Mouse (Mus musculus) forebrain, embryonic 11.5 days (tissue): ENCODE data around the gene Vps11. TPM values are rescaled to one million over a fixed set of nuclear protein-coding genes. Genes with fewer than 3 reads are reported as not detected.

Experiments
- ATAC-seq: fragments of 200-750 bp; cut with Nextera tagmentation; replicated peaks from 2 replicates; pipeline ENCODE4 v1.8.0; 2017; ENCODE audit warnings: moderate TSS enrichment; ENCODE audit not compliant: low FRiP score
- DNase-seq: peaks from one replicate; pipeline ENCODE4 v3.0.0-alpha.2; 2017; ENCODE audit warnings: low spot score
- H3K27ac ChIP-seq: fragments of 300-500 bp; sonication (generic); 2 replicates; pipeline ENCODE4 v1.5.1; 2014; ENCODE audit warnings: low read depth, low read length
- H3K27me3 ChIP-seq: fragments of 300-500 bp; sonication (generic); 2 replicates; pipeline ENCODE4 v1.6.1; 2014; ENCODE audit warnings: mild to moderate bottlenecking, low read length, mixed read lengths; ENCODE audit not compliant: control insufficient read depth, insufficient read depth
- H3K36me3 ChIP-seq: fragments of 300-500 bp; sonication (generic); 2 replicates; pipeline ENCODE4 v1.6.1; 2014; ENCODE audit warnings: mild to moderate bottlenecking, low read length, moderate library complexity, mixed read lengths; ENCODE audit not compliant: control insufficient read depth, insufficient read depth
- H3K4me1 ChIP-seq: fragments of 300-500 bp; sonication (generic); replicated peaks from 2 replicates; pipeline ENCODE4 v1.6.1; 2014; ENCODE audit warnings: low read length, mixed read lengths; ENCODE audit not compliant: control insufficient read depth, insufficient read depth
- H3K4me2 ChIP-seq: fragments of 300-500 bp; sonication (generic); 2 replicates; pipeline ENCODE4 v1.6.1; 2014; ENCODE audit warnings: low read depth, mild to moderate bottlenecking, low read length, moderate library complexity, mixed read lengths; ENCODE audit not compliant: severe bottlenecking
- H3K4me3 ChIP-seq: fragments of 300-500 bp; sonication (generic); 2 replicates; pipeline ENCODE4 v1.5.1; 2014; ENCODE audit warnings: low read depth, low read length
- H3K9ac ChIP-seq: fragments of 300-500 bp; sonication (generic); 2 replicates; pipeline ENCODE4 v1.6.1; 2014; ENCODE audit warnings: low read length
- H3K9me3 ChIP-seq: fragments of 300-500 bp; sonication (generic); 2 replicates; pipeline ENCODE4 v1.6.1; 2016; ENCODE audit warnings: low read length, mixed read lengths; ENCODE audit not compliant: control insufficient read depth
- WGBS: fragments of 180-500 bp; shearing (Covaris S2); extraction: QIAGEN DNeasy Blood & Tissue Kit; methylation state at CpG from one replicate; pipeline ENCODE4 v1.1.7; 2014; 5-methylcytosine and 5-hydroxymethylcytosine counted together
- polyA plus RNA-seq: library from polyadenylated mRNA; unstranded; fragments of >200 nt; fragmentation: Nextera tagmentation; extraction: Ambion mirVana; gene quantifications from 2 replicates; pipeline ENCODE4 v1.2.1, GENCODE M21; 2014

Gene Vps11
- polyA plus RNA-seq, 1 experiment from 2014 or later: 32.2 TPM

- ATAC-seq: peak; percentile 93
- Histone ChIP-seq H3K9me3 (no peaks in the 10 kb centered on the region; the same call in 1 of the 2 replicates), H3K4me2 (peak within 1 kb of the TSS; percentile 75), H3K4me3 (peak within 1 kb of the TSS; percentile 85), H3K27me3 (no peaks in the 10 kb centered on the region), H3K4me1 (peaks cover 8% of the 10 kb centered on the region; the same call in 1 of the 2 replicates), H3K9ac (peak within 1 kb of the TSS; percentile 89), H3K36me3 (peaks cover 12% of the 10 kb centered on the region; the same call in 1 of the 2 replicates), H3K27ac (peak within 1 kb of the TSS; percentile 98)
- peak; percentile 94 for DNase-seq
- under 1% methylated on average over 39 of the region's 39 CpGs for WGBS
Observed at GRCm38 (mm10) chr9:44343781-44344421, 17.6 kb downstream of the Vps11 start, which contains the start of gene Hmbs. Gene Hmbs (minus strand): TSS chr9:44344228.

GRCm38 (mm10) chr9:44343290-44343689, 18.2 kb downstream of the Vps11 start:
- Histone ChIP-seq H3K9me3 (no peaks in the 10 kb centered on the region), H3K4me2 (peak overlapping the region; percentile 75), H3K27me3 (no peaks in the 10 kb centered on the region), H3K36me3 (peaks cover 6% of the 10 kb centered on the region; the same call in 1 of the 2 replicates), H3K4me1 (peaks cover 8% of the 10 kb centered on the region; the same call in 1 of the 2 replicates), H3K4me3 (peak overlapping the region; percentile 85), H3K27ac (peak overlapping the region; percentile 98), H3K9ac (peak overlapping the region; percentile 89)
- DNase-seq: no peak
- 9% methylated on average over 6 of the region's 6 CpGs for WGBS
- ATAC-seq: peak; percentile 34

DNA sequence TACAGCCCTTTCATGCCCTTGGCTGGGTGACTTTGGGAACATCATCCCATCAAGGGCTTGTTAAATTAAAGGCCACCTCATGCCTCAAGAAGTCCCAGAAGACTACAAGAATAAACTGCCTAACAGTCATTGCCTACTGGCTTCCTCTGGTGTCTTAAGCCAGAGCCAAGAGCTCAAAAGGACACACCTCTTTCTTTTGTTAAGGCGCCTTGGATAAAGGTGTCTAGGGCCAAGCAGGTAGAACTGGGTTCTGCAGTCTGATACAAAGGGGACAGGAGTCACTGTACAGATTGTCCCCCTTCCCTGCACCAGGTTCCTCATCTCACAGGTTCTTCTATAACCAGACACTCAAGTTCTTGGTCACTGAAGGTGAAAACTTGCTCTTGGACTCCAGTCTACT, 18.9 kb downstream of the Vps11 start:
- 80% methylated on average over 1 of the region's 1 CpGs for WGBS
- Histone ChIP-seq H3K27me3 (no peaks in the 10 kb centered on the region), H3K9ac (no peak overlapping the region; the same call in 1 of the 2 replicates), H3K4me3 (peak overlapping the region; percentile 3; the same call in 1 of the 2 replicates), H3K9me3 (no peaks in the 10 kb centered on the region), H3K36me3 (peaks cover 6% of the 10 kb centered on the region; the same call in 1 of the 2 replicates), H3K4me1 (peaks cover 8% of the 10 kb centered on the region; the same call in 1 of the 2 replicates), H3K27ac (peak overlapping the region; percentile 98; the same call in 1 of the 2 replicates), H3K4me2 (peak overlapping the region; percentile 75; the same call in 1 of the 2 replicates)
- no peak for DNase-seq
- ATAC-seq: no peak

DNA sequence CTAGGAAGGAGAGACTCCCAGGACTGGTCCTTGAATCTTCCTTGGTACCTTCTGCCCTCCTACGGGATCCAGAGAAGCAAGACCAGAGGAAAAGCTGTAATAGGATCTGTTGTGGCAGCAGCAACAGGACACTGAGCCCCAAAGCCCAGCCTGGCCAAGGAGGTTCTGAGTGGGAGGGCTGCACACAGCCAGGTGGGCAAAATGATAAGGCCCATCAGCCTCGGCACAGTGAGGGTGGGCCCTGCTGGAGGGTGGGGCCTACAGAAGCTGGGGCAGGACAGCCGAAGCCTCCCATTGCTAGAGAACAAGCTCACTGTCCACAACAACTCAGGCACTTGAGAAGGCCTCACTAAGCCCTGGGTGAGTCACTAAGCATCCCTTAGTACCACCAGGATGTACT, 19.3 kb downstream of the Vps11 start:
- Histone ChIP-seq H3K4me1 (peaks cover 8% of the 10 kb centered on the region; the same call in 1 of the 2 replicates), H3K27me3 (no peaks in the 10 kb centered on the region), H3K27ac (peak overlapping the region; percentile 98; the same call in 1 of the 2 replicates), H3K4me2 (no peak overlapping the region), H3K9ac (no peak overlapping the region; the same call in 1 of the 2 replicates), H3K9me3 (no peaks in the 10 kb centered on the region), H3K4me3 (peak overlapping the region; percentile 3; the same call in 1 of the 2 replicates), H3K36me3 (peaks cover 5% of the 10 kb centered on the region; the same call in 1 of the 2 replicates)
- WGBS: 91% methylated on average over 3 of the region's 3 CpGs
- DNase-seq: no peak
- no peak for ATAC-seq

DNA sequence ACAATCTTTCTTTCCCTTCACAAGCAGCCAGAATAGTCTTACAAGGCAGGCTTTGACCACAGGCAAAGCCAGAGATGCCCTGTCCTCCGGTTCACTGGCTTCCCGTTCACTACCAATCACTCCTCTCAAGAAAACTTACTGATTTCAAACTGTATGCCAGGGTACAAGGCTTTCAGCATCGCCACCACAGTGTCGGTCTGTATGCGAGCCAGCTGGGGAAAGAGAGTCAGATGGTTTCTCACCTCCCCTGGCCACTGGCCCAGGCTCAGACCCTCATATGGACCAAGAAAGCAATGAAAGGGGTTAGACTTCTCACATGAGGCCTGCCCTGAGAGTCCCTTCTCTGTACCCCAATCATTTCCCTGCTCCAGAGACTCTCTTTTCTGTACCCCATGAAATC, 20.0 kb downstream of the Vps11 start:
- Histone ChIP-seq H3K4me3 (peak overlapping the region; percentile 9; the same call in 1 of the 2 replicates), H3K27ac (no peak overlapping the region), H3K9ac (no peak overlapping the region; the same call in 1 of the 2 replicates), H3K36me3 (peaks cover 4% of the 10 kb centered on the region; the same call in 1 of the 2 replicates), H3K4me1 (peaks cover 12% of the 10 kb centered on the region; the same call in 1 of the 2 replicates), H3K4me2 (no peak overlapping the region), H3K9me3 (no peaks in the 10 kb centered on the region), H3K27me3 (no peaks in the 10 kb centered on the region)
- DNase-seq (no peak), ATAC-seq (no peak)
- WGBS: 96% methylated on average over 5 of the region's 5 CpGs

GRCm38 (mm10) chr9:44338574-44338973, 22.9 kb downstream of the Vps11 start:
- peaks cover 5% of the 10 kb centered on the region for H3K36me3 ChIP-seq
- no peak for ATAC-seq
- no peak overlapping the region for H3K4me3 ChIP-seq
- no peaks in the 10 kb centered on the region; the same call in 1 of the 2 replicates for H3K9me3 ChIP-seq
- no peak overlapping the region for H3K27ac ChIP-seq
- no peak overlapping the region for H3K9ac ChIP-seq
- 83% methylated on average over 5 of the region's 5 CpGs for WGBS
- H3K4me1 ChIP-seq: peaks cover 12% of the 10 kb centered on the region; the same call in 1 of the 2 replicates
- no peak overlapping the region for H3K4me2 ChIP-seq
- DNase-seq: no peak
- no peaks in the 10 kb centered on the region for H3K27me3 ChIP-seq

DNA sequence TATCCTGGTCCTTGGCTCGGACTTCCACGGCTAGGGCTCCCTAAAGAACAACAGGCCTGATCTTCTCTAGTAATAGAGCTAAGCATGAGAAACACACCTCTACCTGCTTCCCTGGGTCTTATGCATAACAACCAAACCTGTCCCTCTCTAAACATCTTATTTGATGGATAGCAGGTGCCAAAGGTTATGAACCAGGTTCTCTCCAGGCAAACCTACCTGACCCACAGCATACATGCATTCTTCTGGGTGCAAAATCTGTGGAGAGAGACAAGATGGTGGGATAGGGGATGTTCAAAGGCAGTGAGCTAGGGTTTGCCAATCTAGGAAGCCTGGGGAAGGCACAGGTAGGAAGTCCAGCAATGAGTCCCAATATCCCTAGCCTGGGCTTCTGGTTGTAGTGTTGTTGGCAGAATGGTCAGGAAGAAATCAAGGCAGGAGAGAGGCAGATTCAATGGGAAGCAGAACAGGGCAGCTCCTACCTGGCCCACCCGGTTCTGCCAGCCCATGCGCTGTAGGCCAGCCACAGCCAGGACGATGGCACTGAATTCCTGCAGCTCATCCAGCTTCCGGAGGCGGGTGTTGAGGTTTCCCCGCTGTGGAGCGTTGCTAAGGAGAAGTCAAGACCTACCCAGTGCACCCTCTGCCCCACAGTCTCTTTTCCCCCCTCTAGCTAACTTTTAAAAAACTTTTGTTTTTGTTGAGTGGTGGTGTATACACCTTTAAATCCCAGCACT, 23.9 kb downstream of the Vps11 start:
- H3K9ac ChIP-seq: no peak overlapping the region
- H3K4me1 ChIP-seq: peaks cover 6% of the 10 kb centered on the region; the same call in 1 of the 2 replicates
- H3K4me2 ChIP-seq: peak overlapping the region; percentile 37
- H3K9me3 ChIP-seq: no peaks in the 10 kb centered on the region; the same call in 1 of the 2 replicates
- no peaks in the 10 kb centered on the region for H3K27me3 ChIP-seq
- H3K27ac ChIP-seq: no peak overlapping the region
- no peak for DNase-seq
- ATAC-seq: no peak
- H3K36me3 ChIP-seq: peaks cover 15% of the 10 kb centered on the region
- peak overlapping the region; percentile 99 for H3K4me3 ChIP-seq
- 70% methylated on average over 9 of the region's 9 CpGs for WGBS

DNA sequence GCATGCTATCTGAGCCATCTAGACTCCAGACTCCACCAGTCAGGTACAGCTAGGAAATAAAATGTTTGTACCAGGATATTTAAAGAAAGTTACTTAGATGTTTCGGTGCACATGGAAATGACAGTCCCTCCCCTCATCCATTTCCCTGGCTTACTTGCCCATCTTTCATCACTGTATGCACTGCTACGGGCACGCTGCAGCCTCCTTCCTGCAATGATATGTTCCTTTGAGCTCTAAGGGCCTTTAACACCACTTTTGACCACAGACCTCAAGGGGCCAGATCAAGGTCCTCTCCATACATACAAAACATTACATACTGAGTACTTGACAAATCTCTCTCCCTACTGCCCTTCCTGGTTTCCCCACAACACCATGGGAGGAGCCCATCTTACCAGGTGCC, 24.5 kb downstream of the Vps11 start:
- DNase-seq (no peak), ATAC-seq (no peak)
- Histone ChIP-seq H3K36me3 (peaks cover 18% of the 10 kb centered on the region), H3K4me2 (peak overlapping the region; percentile 73), H3K9me3 (no peaks in the 10 kb centered on the region; the same call in 1 of the 2 replicates), H3K9ac (peak overlapping the region; percentile 99), H3K27me3 (no peaks in the 10 kb centered on the region), H3K4me3 (peak overlapping the region; percentile 99), H3K4me1 (peaks cover 4% of the 10 kb centered on the region; the same call in 1 of the 2 replicates), H3K27ac (peak overlapping the region; percentile 31; the same call in 1 of the 2 replicates)
- WGBS: 80% methylated on average over 3 of the region's 3 CpGs
